Mouse (Mus musculus) mouse embryonic stem cell (cell line): ENCODE results near the gene Olfr772.
"Not testable (repeated sequence)": the region's sequence is repeated elsewhere in the genome, so short reads cannot be mapped to it uniquely, and the experiment has no call there.

ENCODE experiments used
- in situ Hi-C, 2 experiments: fragments of 300-500 bp; cut with MboI; formaldehyde crosslinking; loops; 1 replicate in 1 of 2; 3 replicates in 1 of 2; pipeline ENCODE4 v1.14.3; 2019 to 2020; ENCODE audit warnings: low sequenced_read_pairs in 2 of 2, low pct_unique_long_range_greater_than_20kb in 1 of 2, mixed read lengths in 1 of 2; ENCODE audit not compliant: unreplicated experiment in 1 of 2

The Olfr772 gene

GRCm38 (mm10) chr10:129177821-129178220 is at the start of gene Olfr772:
TSS of gene Olfr772 (minus strand) at chr10:129177921.
- in situ Hi-C loops, result not testable (repeated sequence)

GRCm38 (mm10) chr10:129187319-129187718 is 9.6 kb upstream of the Olfr772 start, which contains the start of gene Olfr773:
TSS of gene Olfr773 (minus strand) at chr10:129187419.
- in situ Hi-C loops, result not testable (repeated sequence)

GRCm38 (mm10) chr10:129164651-129165050 is 13.1 kb downstream of the Olfr772 start, which contains the start of gene Olfr771:
TSS of gene Olfr771 (minus strand) at chr10:129164751.
- in situ Hi-C loops, result no loop called here

GRCm38 (mm10) chr10:129138898-129139297 is 38.8 kb downstream of the Olfr772 start, which contains the start of gene Olfr770:
TSS of gene Olfr770 (minus strand) at chr10:129138998.
- in situ Hi-C loops, result no loop called here
